Mouse (Mus musculus): ENCODE measurements at regions not wholly inside any gene's neighbourhood (a gene's known extent, or its start where the extent isn't known, plus 50 kb on each side); places are given as distances from the start of the nearest gene placed in this dataset.

DNA sequence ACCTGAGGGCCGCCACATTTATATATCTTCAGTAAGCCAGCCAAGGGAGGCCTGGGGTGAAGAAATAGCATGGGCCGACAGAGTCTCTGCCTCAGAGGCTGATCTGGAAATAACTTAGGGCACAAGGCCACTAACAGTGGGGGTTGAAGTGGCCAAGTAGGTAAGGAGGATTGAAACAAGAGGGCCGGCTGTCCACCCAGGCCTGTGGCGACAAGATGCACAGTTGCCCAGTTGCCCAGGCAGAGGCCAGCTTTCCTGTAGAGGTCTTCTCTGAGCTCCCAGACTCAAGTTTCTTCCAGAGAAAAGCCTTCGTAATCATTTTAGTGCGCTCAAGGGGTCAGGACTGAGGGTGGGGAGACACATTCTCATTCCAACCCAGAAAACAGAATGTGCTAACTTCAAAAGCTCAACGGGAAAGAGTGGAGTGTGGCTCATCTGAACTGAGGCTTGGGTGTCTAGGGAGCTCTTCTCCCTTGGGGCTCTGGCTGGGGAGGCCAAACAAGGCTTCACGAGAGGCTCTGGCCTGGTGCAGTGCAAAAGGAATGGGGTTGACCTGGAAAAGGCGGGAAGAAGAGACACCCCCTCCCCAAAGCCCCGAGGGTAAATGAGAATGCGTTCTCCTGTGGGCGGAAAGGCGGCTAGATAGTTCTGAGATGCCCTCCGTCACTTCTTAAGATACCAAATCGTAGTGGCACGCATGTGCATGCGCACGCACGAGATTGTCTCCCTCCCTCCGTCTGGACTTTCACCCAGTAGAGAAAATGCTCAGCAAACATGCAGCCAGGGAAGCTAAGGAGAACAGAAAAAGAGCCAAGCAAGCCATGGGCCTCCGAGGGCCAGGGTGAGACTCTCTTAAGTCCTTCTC lies 112.7 kb upstream of the Lemd2 start:
- peaks cover 45% of the 10 kb centered on the region for H3K27me3 ChIP-seq (ENCODE audit: insufficient read depth, poor library complexity, severe bottlenecking)
- WGBS: 77% methylated on average over 21 of the region's 21 CpGs
- H3K9me3 ChIP-seq: no peaks in the 10 kb centered on the region
- H3K4me1 ChIP-seq: peaks cover 20% of the 10 kb centered on the region
- no peak overlapping the region for H3K4me3 ChIP-seq
- no peak for DNase-seq (ENCODE audit: low spot score)
- no peak overlapping the region for H3K27ac ChIP-seq
- H3K36me3 ChIP-seq: no peaks in the 10 kb centered on the region

DNA sequence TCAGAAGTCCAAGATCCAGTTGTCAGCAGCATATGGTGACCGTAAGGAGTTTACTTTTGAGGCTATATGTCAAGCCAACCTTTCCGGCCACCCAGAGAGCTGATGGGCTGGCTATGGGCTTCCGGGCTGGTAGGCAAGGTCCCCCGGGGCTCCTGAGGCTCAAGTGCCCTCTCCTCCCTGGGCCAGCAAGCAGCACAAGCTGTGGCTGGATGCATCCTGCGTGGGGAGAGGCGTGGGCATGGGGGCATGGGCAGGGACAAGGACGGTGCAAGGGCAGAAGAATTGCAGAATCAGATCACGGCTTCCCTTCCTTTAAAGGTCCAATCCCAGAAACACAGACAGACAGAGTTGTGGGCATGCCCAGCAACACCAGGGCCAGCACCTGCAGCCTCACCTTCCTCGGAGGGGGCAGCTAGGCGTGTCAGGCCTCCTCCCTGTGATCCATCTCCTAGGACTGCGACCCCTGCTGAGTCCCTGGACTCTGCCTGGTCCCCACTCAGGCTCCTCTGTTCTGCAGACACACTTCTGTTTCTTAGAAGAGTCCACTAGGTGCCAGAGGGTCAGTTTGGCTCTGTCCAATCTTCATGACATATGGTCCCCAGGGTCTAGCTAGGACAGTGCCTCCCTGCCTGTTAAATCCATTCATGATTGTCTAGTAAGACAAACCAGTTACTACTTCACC lies 111.8 kb upstream of the Lemd2 start:
- 78% methylated on average over 11 of the region's 11 CpGs for WGBS
- Histone ChIP-seq H3K4me3 (no peak overlapping the region), H3K9me3 (no peaks in the 10 kb centered on the region), H3K36me3 (no peaks in the 10 kb centered on the region), H3K4me1 (peaks cover 20% of the 10 kb centered on the region), H3K27me3 (ENCODE audit: insufficient read depth, poor library complexity, severe bottlenecking) (peaks cover 40% of the 10 kb centered on the region), H3K27ac (no peak overlapping the region)
- DNase-seq (ENCODE audit: low spot score): no peak

DNA sequence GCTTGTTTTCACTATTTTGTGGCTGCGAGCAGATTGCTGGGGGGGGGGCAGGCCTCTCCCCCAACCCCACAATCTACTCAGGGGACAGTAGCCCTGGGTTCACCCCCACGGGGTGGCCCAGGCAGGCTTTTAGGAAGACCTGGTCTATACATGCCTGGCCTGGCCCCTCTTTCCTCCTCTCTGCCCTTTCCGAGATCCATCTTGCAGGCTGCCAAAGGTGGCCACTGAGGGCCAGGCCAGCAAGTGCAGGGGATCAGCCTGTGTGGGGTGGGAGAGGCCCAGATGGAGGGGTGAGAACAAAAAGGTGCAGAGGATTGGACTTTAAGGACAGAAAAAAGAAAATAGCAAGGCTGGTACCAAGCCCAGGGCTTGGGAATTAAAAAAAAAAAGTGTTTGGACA lies 111.2 kb upstream of the Lemd2 start:
- Histone ChIP-seq H3K36me3 (no peaks in the 10 kb centered on the region), H3K27ac (no peak overlapping the region), H3K9me3 (no peaks in the 10 kb centered on the region), H3K4me3 (no peak overlapping the region), H3K27me3 (ENCODE audit: insufficient read depth, poor library complexity, severe bottlenecking) (peaks cover 43% of the 10 kb centered on the region), H3K4me1 (peaks cover 20% of the 10 kb centered on the region)
- 56% methylated on average over 3 of the region's 3 CpGs for WGBS
- no peak for DNase-seq (ENCODE audit: low spot score)

- no peak for DNase-seq (ENCODE audit: low spot score)
- no peaks in the 10 kb centered on the region for H3K36me3 ChIP-seq
- WGBS: 65% methylated on average over 7 of the region's 7 CpGs
- H3K27ac ChIP-seq: no peak overlapping the region
- peaks cover 20% of the 10 kb centered on the region for H3K4me1 ChIP-seq
- H3K27me3 ChIP-seq (ENCODE audit: insufficient read depth, poor library complexity, severe bottlenecking): peaks cover 40% of the 10 kb centered on the region
- no peaks in the 10 kb centered on the region for H3K9me3 ChIP-seq
- H3K4me3 ChIP-seq: no peak overlapping the region
Observed at GRCm38 (mm10) chr17:27314821-27315392, 110.6 kb upstream of the Lemd2 start.

DNA sequence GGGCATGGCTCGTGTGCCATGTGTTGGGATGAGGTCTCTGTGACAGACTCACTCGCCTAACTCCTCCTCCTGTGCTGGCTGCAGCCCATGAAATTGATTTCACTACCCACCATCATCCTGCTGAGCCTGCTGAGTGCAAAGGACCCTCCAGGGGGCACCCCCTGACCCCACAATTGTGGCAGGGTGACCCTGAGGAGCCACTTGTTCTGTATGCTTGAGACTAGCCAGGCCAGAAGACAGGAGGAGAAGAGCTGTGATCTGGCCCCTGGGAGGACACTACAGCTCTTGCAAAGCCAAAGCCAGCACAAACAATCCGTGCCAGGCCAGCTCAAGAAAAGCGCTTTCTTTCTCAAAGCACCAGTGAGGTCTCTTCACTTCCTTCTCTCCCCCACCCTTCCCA lies 104.7 kb upstream of the Lemd2 start:
- Histone ChIP-seq H3K36me3 (no peaks in the 10 kb centered on the region), H3K27ac (no peak overlapping the region), H3K9me3 (no peaks in the 10 kb centered on the region), H3K4me1 (peaks cover 20% of the 10 kb centered on the region), H3K4me3 (no peak overlapping the region), H3K27me3 (ENCODE audit: insufficient read depth, poor library complexity, severe bottlenecking) (0 out of 2 replicates have a peak, but pooled peaks cover 2% of the 10 kb centered on the region)
- 40% methylated on average over 4 of the region's 4 CpGs for WGBS
- no peak for DNase-seq (ENCODE audit: low spot score)

DNA sequence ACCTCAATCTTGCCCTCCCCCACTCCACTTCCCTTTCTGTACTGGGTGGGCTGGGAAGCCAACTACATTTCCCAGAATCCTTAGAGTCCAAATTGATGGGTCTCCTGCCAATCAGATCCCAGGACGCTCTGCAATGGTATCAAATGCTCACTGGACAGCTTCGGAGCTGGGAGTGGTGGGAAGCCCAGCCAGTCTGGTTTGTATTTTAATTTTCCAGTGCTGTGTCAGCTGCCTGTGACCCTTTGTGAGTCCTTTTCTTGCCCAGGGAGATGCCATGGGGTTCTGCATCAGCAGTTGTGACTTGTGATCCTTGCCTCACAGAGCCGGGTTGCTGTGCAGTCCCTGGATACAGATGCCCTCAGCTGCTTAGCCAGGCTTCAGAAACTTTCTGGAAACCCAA lies 100.6 kb upstream of the Lemd2 start:
- no peak for DNase-seq (ENCODE audit: low spot score)
- Histone ChIP-seq H3K27me3 (ENCODE audit: insufficient read depth, poor library complexity, severe bottlenecking) (0 out of 2 replicates have a peak, but pooled peaks cover 9% of the 10 kb centered on the region), H3K27ac (no peak overlapping the region), H3K9me3 (no peaks in the 10 kb centered on the region), H3K4me1 (peaks cover 20% of the 10 kb centered on the region), H3K36me3 (no peaks in the 10 kb centered on the region), H3K4me3 (no peak overlapping the region)
- 69% methylated on average over 3 of the region's 3 CpGs for WGBS

DNA sequence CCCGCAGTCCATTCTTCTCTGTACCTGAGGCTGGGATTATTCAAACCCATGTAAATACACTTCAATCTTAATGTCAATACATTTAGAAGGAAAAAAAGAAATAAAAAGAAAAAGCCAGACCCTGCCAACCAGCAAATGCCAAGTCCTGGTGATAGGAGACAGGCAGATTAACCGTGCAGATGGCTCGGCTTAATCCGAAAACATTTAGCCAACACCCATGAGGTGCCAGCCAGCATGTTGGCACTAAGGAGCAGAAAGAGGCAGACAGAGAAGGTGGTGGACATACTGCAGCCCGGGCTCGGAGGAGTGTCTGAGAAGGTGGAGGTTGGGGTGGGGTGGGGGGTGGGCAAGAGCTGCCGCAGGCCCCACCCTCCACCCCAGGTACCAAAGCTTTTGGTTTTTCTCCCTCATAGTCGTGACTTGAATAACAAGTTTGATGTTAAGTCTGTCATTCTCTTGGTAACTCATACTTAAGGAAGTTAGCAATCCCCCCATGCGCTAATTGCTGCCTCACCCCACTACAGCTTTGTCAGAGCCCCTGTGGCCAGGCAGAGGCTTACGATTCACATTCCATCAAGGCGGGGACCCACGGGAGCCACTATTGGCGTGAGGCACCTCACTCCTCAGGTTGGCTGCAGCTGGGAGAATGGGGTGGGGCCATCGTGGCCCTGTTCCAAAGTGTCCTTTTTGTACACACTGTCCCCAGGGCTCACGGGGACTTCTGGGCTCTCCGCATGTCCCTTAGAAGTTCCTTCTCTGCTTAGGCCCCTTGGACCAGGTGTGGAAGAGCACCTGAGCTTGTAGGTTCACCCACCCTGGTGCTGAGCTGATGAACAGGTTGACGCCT lies 99.6 kb upstream of the Lemd2 start:
- Histone ChIP-seq H3K9me3 (no peaks in the 10 kb centered on the region), H3K4me1 (peaks cover 21% of the 10 kb centered on the region), H3K4me3 (no peak overlapping the region), H3K36me3 (no peaks in the 10 kb centered on the region), H3K27ac (no peak overlapping the region), H3K27me3 (ENCODE audit: insufficient read depth, poor library complexity, severe bottlenecking) (0 out of 2 replicates have a peak, but pooled peaks cover 9% of the 10 kb centered on the region)
- WGBS: 73% methylated on average over 17 of the region's 17 CpGs
- no peak for DNase-seq (ENCODE audit: low spot score)

GRCm38 (mm10) chr17:27303061-27303460 lies 98.8 kb upstream of the Lemd2 start:
- Histone ChIP-seq H3K36me3 (no peaks in the 10 kb centered on the region), H3K4me3 (no peak overlapping the region), H3K4me1 (peaks cover 29% of the 10 kb centered on the region), H3K9me3 (no peaks in the 10 kb centered on the region), H3K27me3 (ENCODE audit: insufficient read depth, poor library complexity, severe bottlenecking) (0 out of 2 replicates have a peak, but pooled peaks cover 9% of the 10 kb centered on the region), H3K27ac (no peak overlapping the region)
- no peak for DNase-seq (ENCODE audit: low spot score)
- WGBS: 90% methylated on average over 12 of the region's 12 CpGs

DNA sequence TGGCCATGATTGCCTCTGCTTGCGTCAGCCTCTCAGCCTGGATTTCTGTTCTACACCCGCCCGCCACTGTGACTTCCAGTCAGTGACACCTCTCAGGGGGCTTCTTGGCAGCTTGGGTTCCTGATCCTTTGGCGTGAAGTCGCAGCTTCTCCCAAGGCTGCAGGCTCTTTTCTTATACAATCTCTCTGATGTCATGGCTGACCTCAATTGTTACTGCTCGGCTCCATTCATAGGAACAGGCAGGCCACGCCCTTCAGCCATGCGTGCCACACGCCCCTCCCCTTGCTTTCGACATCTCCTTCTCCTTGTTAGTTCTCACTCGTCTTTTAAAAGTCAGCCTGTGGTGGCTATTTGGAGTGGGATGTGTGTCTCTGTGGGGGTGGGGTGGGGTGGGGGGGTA lies 97.1 kb upstream of the Lemd2 start:
- Histone ChIP-seq H3K4me1 (peaks cover 24% of the 10 kb centered on the region), H3K4me3 (no peak overlapping the region), H3K36me3 (no peaks in the 10 kb centered on the region), H3K9me3 (no peaks in the 10 kb centered on the region), H3K27me3 (ENCODE audit: insufficient read depth, poor library complexity, severe bottlenecking) (0 out of 2 replicates have a peak, but pooled peaks cover 9% of the 10 kb centered on the region), H3K27ac (no peak overlapping the region)
- 35% methylated on average over 11 of the region's 11 CpGs for WGBS
- DNase-seq (ENCODE audit: low spot score): no peak

DNA sequence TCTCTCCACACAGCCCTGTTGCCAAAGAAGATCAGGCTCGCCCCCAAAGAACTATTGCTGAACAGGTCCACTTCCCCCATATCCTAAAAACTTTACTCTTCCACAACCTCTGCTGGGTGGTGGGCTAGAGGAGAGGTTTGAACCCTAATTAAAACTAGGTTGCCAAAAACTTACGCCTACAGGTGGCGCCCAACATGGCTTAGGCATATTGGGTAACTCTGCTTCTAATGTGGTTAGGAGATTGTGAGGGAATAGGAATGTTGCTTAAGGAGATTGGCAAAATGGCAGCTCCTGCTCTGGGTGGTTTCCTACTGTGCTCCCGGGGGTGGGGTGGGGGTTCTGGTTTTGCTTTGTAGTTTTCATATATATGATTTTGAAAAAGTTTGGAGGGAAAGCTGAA lies 95.0 kb upstream of the Lemd2 start:
- Histone ChIP-seq H3K4me1 (peaks cover 10% of the 10 kb centered on the region; the same call in 1 of the 2 replicates), H3K9me3 (no peaks in the 10 kb centered on the region), H3K36me3 (no peaks in the 10 kb centered on the region), H3K27ac (no peak overlapping the region), H3K27me3 (ENCODE audit: insufficient read depth, poor library complexity, severe bottlenecking) (0 out of 2 replicates have a peak, but pooled peaks cover 13% of the 10 kb centered on the region), H3K4me3 (no peak overlapping the region)
- DNase-seq (ENCODE audit: low spot score): no peak
- WGBS: 71% methylated on average over 4 of the region's 4 CpGs

DNA sequence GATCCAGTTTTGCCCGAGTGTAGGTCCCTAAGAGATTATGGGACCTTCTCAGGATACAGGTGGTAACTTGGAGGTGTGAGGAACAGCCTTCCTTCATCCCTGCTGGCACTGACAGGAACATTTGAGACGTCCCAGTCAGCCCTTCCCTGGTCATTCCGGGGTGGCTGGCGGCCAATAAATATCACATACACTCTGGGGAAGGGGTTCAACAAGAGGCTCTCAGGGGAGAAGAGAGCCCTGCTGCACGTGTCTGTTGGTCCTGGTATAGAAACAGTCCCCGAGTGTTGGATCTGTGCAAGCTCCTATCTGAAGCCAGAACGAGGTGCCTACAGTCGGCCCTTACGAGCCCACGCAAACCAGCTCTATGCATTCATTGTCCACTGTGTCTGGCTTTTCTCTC lies 94.1 kb upstream of the Lemd2 start:
- H3K9me3 ChIP-seq: no peaks in the 10 kb centered on the region
- H3K36me3 ChIP-seq: no peaks in the 10 kb centered on the region
- WGBS: 67% methylated on average over 10 of the region's 10 CpGs
- H3K27me3 ChIP-seq (ENCODE audit: insufficient read depth, poor library complexity, severe bottlenecking): 0 out of 2 replicates have a peak, but pooled peaks cover 13% of the 10 kb centered on the region
- no peak for DNase-seq (ENCODE audit: low spot score)
- peaks cover 10% of the 10 kb centered on the region; the same call in 1 of the 2 replicates for H3K4me1 ChIP-seq
- no peak overlapping the region for H3K4me3 ChIP-seq
- H3K27ac ChIP-seq: no peak overlapping the region

DNA sequence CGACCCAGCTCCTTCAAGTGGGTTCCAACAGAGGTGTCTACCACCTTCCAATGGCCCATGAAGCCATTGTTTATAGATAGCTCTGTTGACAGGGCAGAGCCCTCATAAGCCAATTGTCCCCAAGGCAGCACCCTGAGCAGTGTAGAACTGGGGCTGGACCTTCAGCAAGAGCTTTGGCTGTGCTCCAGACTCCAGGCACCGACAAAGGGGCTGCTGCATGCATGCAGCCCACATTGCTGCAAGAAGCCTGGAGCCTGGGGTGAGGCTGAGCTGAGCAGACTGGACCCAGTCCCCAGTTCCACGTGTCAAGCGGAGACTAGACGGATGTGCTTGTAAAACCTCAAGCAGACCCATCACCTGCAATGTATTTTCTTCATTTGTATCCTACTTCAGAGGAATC lies 91.9 kb upstream of the Lemd2 start:
- Histone ChIP-seq H3K9me3 (0 out of 2 replicates have a peak, but pooled peaks cover 6% of the 10 kb centered on the region), H3K27me3 (ENCODE audit: insufficient read depth, poor library complexity, severe bottlenecking) (0 out of 2 replicates have a peak, but pooled peaks cover 13% of the 10 kb centered on the region), H3K4me1 (peaks cover 10% of the 10 kb centered on the region; the same call in 1 of the 2 replicates), H3K27ac (no peak overlapping the region), H3K36me3 (no peaks in the 10 kb centered on the region), H3K4me3 (no peak overlapping the region)
- WGBS: 78% methylated on average over 5 of the region's 5 CpGs
- no peak for DNase-seq (ENCODE audit: low spot score)

All from heart, embryonic 10.5 days (tissue).